Mouse (Mus musculus): ENCODE measurements around the gene Sept11. TPM values are rescaled to one million over a fixed set of nuclear protein-coding genes. Genes with fewer than 3 reads are reported as not detected.

Gene Sept11
- total and polyA plus RNA-seq, 3 experiments, result 20.4 to 96.1 (median 46.1) TPM

DNA sequence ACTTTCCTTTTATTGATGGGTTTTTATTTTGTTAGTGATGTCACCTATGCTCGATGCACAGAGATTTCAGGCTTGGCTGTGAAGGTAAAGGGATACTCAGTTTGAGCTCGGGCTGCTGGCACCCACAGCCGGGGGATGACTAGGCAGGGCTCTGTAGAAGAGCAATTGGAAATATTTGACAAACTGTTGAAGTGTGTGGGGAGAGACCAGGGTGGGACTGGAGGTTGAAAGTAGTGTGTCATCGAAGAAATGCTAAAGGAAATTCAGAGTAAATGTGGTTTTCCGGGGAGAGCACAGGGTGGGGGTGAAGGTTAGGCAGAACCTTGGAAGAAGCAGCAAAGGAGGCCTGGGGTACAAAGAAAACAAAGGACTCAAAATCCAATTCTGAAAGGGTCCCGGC is 58.7 kb downstream of the Sept11 start:
- DNase-seq (ENCODE audit: low spot score) (no peak), ATAC-seq (ENCODE audit: extremely low read depth, insufficient number of reproducible peaks, low FRiP score, poor library complexity, severe bottlenecking) (no peak)
- H3K4me3 ChIP-seq (ENCODE audit: low read depth, low read length), result no peak overlapping the region
- no peaks in the 10 kb centered on the region for H3K9me3 ChIP-seq (replicated peaks)
- H3K4me1 ChIP-seq (ENCODE audit: insufficient read depth, low read depth, low read length), result peaks cover 3% of the 10 kb centered on the region; the same call in 1 of the 2 replicates
- H3K27me3 ChIP-seq (ENCODE audit: insufficient read depth, low read length), result no peaks in the 10 kb centered on the region
- TF ChIP-seq TAL1 (conservative IDR thresholded peaks at IDR 0.05; ENCODE audit: low read depth, low read length) (no peak), POLR2AphosphoS5 (IDR thresholded peaks at IDR 0.05; ENCODE audit: insufficient replicate concordance, low read depth, low read length) (no peak), GATA2 (IDR thresholded peaks at IDR 0.05; ENCODE audit: borderline replicate concordance, low read depth, low read length) (no peak), CTCF (IDR thresholded peaks at IDR 0.05; ENCODE audit: low read depth, low read length) (no peak), GATA1 (IDR thresholded peaks at IDR 0.05; ENCODE audit: borderline replicate concordance, low read length) (no peak)
- peaks cover 80% of the 10 kb centered on the region for H3K36me3 ChIP-seq (replicated peaks)

DNA sequence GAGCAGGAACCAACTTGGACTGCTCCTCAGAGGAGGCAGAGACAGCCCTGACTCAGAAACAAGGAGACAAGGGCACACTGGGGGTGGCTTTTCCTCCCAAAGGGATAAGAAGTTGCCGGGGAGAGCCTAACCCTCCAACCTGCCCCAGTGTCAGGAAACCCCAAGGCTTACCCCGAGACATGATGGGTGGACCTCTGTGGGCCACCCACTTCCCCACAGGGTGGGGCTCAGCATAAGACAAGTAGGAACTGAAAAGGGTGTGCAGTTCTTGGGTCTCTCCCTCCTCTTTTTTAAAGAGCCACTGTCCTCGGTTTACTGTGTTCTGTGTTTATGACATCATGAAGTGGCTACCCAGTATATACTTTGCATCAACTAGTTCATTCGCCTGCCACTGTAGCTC is 59.2 kb downstream of the Sept11 start:
- Histone ChIP-seq H3K4me1 (ENCODE audit: insufficient read depth, low read depth, low read length) (peaks cover 3% of the 10 kb centered on the region; the same call in 1 of the 2 replicates), H3K4me3 (ENCODE audit: low read depth, low read length) (no peak overlapping the region), H3K36me3 (replicated peaks) (peaks cover 83% of the 10 kb centered on the region), H3K9me3 (replicated peaks) (no peaks in the 10 kb centered on the region), H3K27me3 (ENCODE audit: insufficient read depth, low read length) (no peaks in the 10 kb centered on the region)
- TF ChIP-seq TAL1 (conservative IDR thresholded peaks at IDR 0.05; ENCODE audit: low read depth, low read length), result no peak
- TF ChIP-seq CTCF (IDR thresholded peaks at IDR 0.05; ENCODE audit: low read depth, low read length), result no peak
- TF ChIP-seq GATA2 (IDR thresholded peaks at IDR 0.05; ENCODE audit: borderline replicate concordance, low read depth, low read length), result no peak
- no peak for TF ChIP-seq GATA1 (IDR thresholded peaks at IDR 0.05; ENCODE audit: borderline replicate concordance, low read length)
- TF ChIP-seq POLR2AphosphoS5 (IDR thresholded peaks at IDR 0.05; ENCODE audit: insufficient replicate concordance, low read depth, low read length), result no peak
- no peak for DNase-seq (ENCODE audit: low spot score)
- ATAC-seq (ENCODE audit: extremely low read depth, insufficient number of reproducible peaks, low FRiP score, poor library complexity, severe bottlenecking), result no peak

GRCm38 (mm10) chr5:93154401-93154800 is 61.2 kb downstream of the Sept11 start:
- TF ChIP-seq GATA2 (IDR thresholded peaks at IDR 0.05; ENCODE audit: borderline replicate concordance, low read depth, low read length), result no peak
- no peak for TF ChIP-seq TAL1 (conservative IDR thresholded peaks at IDR 0.05; ENCODE audit: low read depth, low read length)
- TF ChIP-seq POLR2AphosphoS5 (IDR thresholded peaks at IDR 0.05; ENCODE audit: insufficient replicate concordance, low read depth, low read length), result no peak
- TF ChIP-seq GATA1 (IDR thresholded peaks at IDR 0.05; ENCODE audit: borderline replicate concordance, low read length), result no peak
- no peak for TF ChIP-seq CTCF (IDR thresholded peaks at IDR 0.05; ENCODE audit: low read depth, low read length)
- H3K36me3 ChIP-seq (replicated peaks), result peaks cover 91% of the 10 kb centered on the region
- ATAC-seq (ENCODE audit: extremely low read depth, insufficient number of reproducible peaks, low FRiP score, poor library complexity, severe bottlenecking) (no peak), DNase-seq (ENCODE audit: low spot score) (no peak)
- H3K9me3 ChIP-seq (replicated peaks), result no peaks in the 10 kb centered on the region
- no peak overlapping the region for H3K4me3 ChIP-seq (ENCODE audit: low read depth, low read length)
- no peaks in the 10 kb centered on the region for H3K27me3 ChIP-seq (ENCODE audit: insufficient read depth, low read length)
- H3K4me1 ChIP-seq (ENCODE audit: insufficient read depth, low read depth, low read length), result peaks cover 3% of the 10 kb centered on the region; the same call in 1 of the 2 replicates

DNA sequence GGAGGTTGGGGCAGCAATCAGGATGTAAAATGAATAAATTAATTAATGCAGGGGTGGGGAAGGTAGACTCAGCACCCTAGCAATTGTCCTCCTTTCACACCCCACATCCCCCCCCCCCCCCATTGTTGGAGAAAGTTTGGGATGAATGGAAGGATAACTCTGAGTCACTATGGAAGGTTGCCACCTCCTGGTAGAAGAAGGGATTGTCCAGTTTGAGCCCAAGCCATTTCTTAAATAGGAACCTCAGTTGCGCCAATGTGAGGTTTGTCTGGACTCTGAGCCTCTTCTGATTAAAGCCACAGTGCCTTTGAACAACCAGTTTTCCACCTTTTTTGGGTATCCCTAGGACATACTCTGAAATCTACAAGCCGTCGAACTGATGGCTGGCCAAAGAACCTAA is 70.3 kb downstream of the Sept11 start:
- Histone ChIP-seq H3K9me3 (replicated peaks) (no peaks in the 10 kb centered on the region; the same call in 1 of the 2 replicates), H3K4me1 (ENCODE audit: insufficient read depth, low read depth, low read length) (no peaks in the 10 kb centered on the region), H3K4me3 (ENCODE audit: low read depth, low read length) (no peak overlapping the region), H3K36me3 (replicated peaks) (peaks cover 90% of the 10 kb centered on the region), H3K27me3 (ENCODE audit: insufficient read depth, low read length) (no peaks in the 10 kb centered on the region)
- no peak for ATAC-seq (ENCODE audit: extremely low read depth, insufficient number of reproducible peaks, low FRiP score, poor library complexity, severe bottlenecking)
- TF ChIP-seq POLR2AphosphoS5 (IDR thresholded peaks at IDR 0.05; ENCODE audit: insufficient replicate concordance, low read depth, low read length), result no peak
- no peak for TF ChIP-seq GATA1 (IDR thresholded peaks at IDR 0.05; ENCODE audit: borderline replicate concordance, low read length)
- TF ChIP-seq GATA2 (IDR thresholded peaks at IDR 0.05; ENCODE audit: borderline replicate concordance, low read depth, low read length), result no peak
- no peak for TF ChIP-seq CTCF (IDR thresholded peaks at IDR 0.05; ENCODE audit: low read depth, low read length)
- DNase-seq (ENCODE audit: low spot score), result peak; percentile 22

- ATAC-seq (ENCODE audit: extremely low read depth, insufficient number of reproducible peaks, low FRiP score, poor library complexity, severe bottlenecking) (no peak), DNase-seq (ENCODE audit: low spot score) (no peak)
- no peaks in the 10 kb centered on the region for H3K27me3 ChIP-seq (ENCODE audit: insufficient read depth, low read length)
- TF ChIP-seq POLR2AphosphoS5 (IDR thresholded peaks at IDR 0.05; ENCODE audit: insufficient replicate concordance, low read depth, low read length), result no peak
- no peak; the same call in 1 of the 2 replicates for TF ChIP-seq CTCF (IDR thresholded peaks at IDR 0.05; ENCODE audit: low read depth, low read length)
- no peak for TF ChIP-seq GATA2 (IDR thresholded peaks at IDR 0.05; ENCODE audit: borderline replicate concordance, low read depth, low read length)
- no peak for TF ChIP-seq GATA1 (IDR thresholded peaks at IDR 0.05; ENCODE audit: borderline replicate concordance, low read length)
- TF ChIP-seq TAL1 (conservative IDR thresholded peaks at IDR 0.05; ENCODE audit: low read depth, low read length), result no peak
- H3K4me1 ChIP-seq (ENCODE audit: insufficient read depth, low read depth, low read length), result no peaks in the 10 kb centered on the region
- H3K4me3 ChIP-seq (ENCODE audit: low read depth, low read length), result no peak overlapping the region
- no peaks in the 10 kb centered on the region; the same call in 1 of the 2 replicates for H3K9me3 ChIP-seq (replicated peaks)
- H3K36me3 ChIP-seq (replicated peaks), result peaks cover 87% of the 10 kb centered on the region
Observed at GRCm38 (mm10) chr5:93167919-93168516, 74.8 kb downstream of the Sept11 start.

DNA sequence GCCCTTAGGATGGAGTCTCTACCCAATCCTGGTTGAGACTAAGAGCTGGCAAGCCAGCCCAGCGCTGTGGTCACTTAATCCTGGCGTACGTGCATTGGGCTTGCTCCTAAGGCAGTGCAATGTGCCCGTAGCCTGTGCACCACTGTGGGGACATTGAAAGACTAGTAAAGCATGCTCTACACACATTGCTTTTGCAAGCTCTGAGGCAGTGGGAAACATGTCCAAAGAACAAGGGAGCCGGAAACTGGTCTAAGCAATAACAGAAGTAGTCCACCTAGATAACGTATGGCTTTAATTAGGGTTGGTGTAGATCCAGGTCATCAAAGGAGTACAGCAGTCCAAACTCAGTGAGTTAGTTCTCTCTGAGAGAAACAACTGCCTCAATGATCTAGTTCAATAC is 75.4 kb downstream of the Sept11 start:
- no peaks in the 10 kb centered on the region for H3K4me1 ChIP-seq (ENCODE audit: insufficient read depth, low read depth, low read length)
- no peak overlapping the region for H3K4me3 ChIP-seq (ENCODE audit: low read depth, low read length)
- TF ChIP-seq POLR2AphosphoS5 (IDR thresholded peaks at IDR 0.05; ENCODE audit: insufficient replicate concordance, low read depth, low read length), result no peak
- TF ChIP-seq CTCF (IDR thresholded peaks at IDR 0.05; ENCODE audit: low read depth, low read length), result no peak
- TF ChIP-seq TAL1 (conservative IDR thresholded peaks at IDR 0.05; ENCODE audit: low read depth, low read length), result no peak
- no peaks in the 10 kb centered on the region for H3K27me3 ChIP-seq (ENCODE audit: insufficient read depth, low read length)
- peaks cover 86% of the 10 kb centered on the region for H3K36me3 ChIP-seq (replicated peaks)
- H3K9me3 ChIP-seq (replicated peaks), result no peaks in the 10 kb centered on the region; the same call in 1 of the 2 replicates
- ATAC-seq (ENCODE audit: extremely low read depth, insufficient number of reproducible peaks, low FRiP score, poor library complexity, severe bottlenecking) (no peak), DNase-seq (ENCODE audit: low spot score) (no peak)

All from G1E (cell line).